Mouse (Mus musculus) ES-E14 (cell line): Measurements from ENCODE around the gene Myo7a. TPM values are rescaled to one million over a fixed set of nuclear protein-coding genes. Genes with fewer than 3 reads are reported as not detected.

Experiments used
- DNase-seq: peaks from one replicate; pipeline ENCODE4 v3.0.0-alpha.2; 2013; ENCODE audit warnings: low read depth, low spot score
- H3K27ac ChIP-seq: 2 replicates; pipeline ENCODE4 v1.5.1; 2012; ENCODE audit warnings: low read depth, mild to moderate bottlenecking, low read length, moderate library complexity, mixed read lengths; ENCODE audit not compliant: poor library complexity, insufficient read depth, severe bottlenecking
- H3K36me3 ChIP-seq: 2 replicates; pipeline ENCODE4 v1.6.1; 2012; ENCODE audit warnings: mild to moderate bottlenecking, low read length, moderate library complexity, mixed read lengths; ENCODE audit not compliant: control insufficient read depth, poor library complexity, insufficient read depth, severe bottlenecking
- H3K4me1 ChIP-seq, 2 experiments: fragments of 150-350 bp in 1 of 2; sonication (generic) in 1 of 2; 2 replicates each; pipeline ENCODE4 v1.6.1; 2012; ENCODE audit warnings: low read length in 2 of 2, mild to moderate bottlenecking in 1 of 2, mixed read lengths in 1 of 2; ENCODE audit not compliant: control insufficient read depth in 2 of 2, insufficient read depth in 2 of 2, poor library complexity in 1 of 2
- H3K4me3 ChIP-seq, 2 experiments: fragments of 150-350 bp in 1 of 2; sonication (generic) in 1 of 2; 2 replicates each; pipeline ENCODE4 v1.5.1; 2012; ENCODE audit warnings: low read length in 2 of 2, low read depth in 1 of 2, mild to moderate bottlenecking in 1 of 2, mixed read lengths in 1 of 2; ENCODE audit not compliant: insufficient read depth in 1 of 2, poor library complexity in 1 of 2, severe bottlenecking in 1 of 2
- H3K9ac ChIP-seq: 2 replicates; pipeline ENCODE4 v1.6.1; 2012; ENCODE audit warnings: low read depth, mild to moderate bottlenecking, low read length, mixed read lengths; ENCODE audit not compliant: poor library complexity, insufficient read depth, severe bottlenecking
- H3K9me3 ChIP-seq: fragments of 150-350 bp; sonication (generic); 2 replicates; pipeline ENCODE4 v1.6.1; 2012; ENCODE audit warnings: low read depth, mild to moderate bottlenecking, low read length; ENCODE audit not compliant: control insufficient read depth, insufficient read depth
- CHD2 ChIP-seq: IDR thresholded peaks from 2 replicates; pipeline ENCODE4 v1.6.1; 2014; ENCODE audit warnings: mild to moderate bottlenecking, low read depth, low read length, inconsistent platforms
- HCFC1 ChIP-seq: IDR thresholded peaks from 2 replicates; pipeline ENCODE4 v1.6.1; 2012; ENCODE audit warnings: low read length, inconsistent platforms, borderline replicate concordance; ENCODE audit not compliant: insufficient read depth
- MAFK ChIP-seq: IDR thresholded peaks from 2 replicates; pipeline ENCODE4 v1.6.1; 2014; ENCODE audit warnings: mild to moderate bottlenecking, low read depth, low read length, inconsistent platforms; ENCODE audit not compliant: insufficient read depth
- ZC3H11A ChIP-seq: IDR thresholded peaks from 2 replicates; pipeline ENCODE4 v1.6.1; 2012; ENCODE audit warnings: low read depth, mild to moderate bottlenecking, inconsistent platforms, low read length, borderline replicate concordance
- ZNF384 ChIP-seq: IDR thresholded peaks from 2 replicates; pipeline ENCODE4 v1.6.1; 2012; ENCODE audit warnings: low read depth, low read length, inconsistent platforms
- in situ Hi-C, 2 experiments: fragments of 600-800 bp; cut with MboI; formaldehyde crosslinking; loops; one replicate each; pipeline ENCODE4 v1.15.1; 2025; ENCODE audit warnings: low sequenced_read_pairs in 2 of 2, inconsistent platforms in 1 of 2; ENCODE audit not compliant: unreplicated experiment in 2 of 2
- total RNA-seq: library from RNA; depleted of rRNA; stranded (reverse); fragments of 300-350 nt; gene quantifications from 2 replicates; pipeline ENCODE4 v1.2.3, GENCODE M21; 2012

The Myo7a gene
- total RNA-seq, 1 experiment: 1.8 TPM

GRCm38 (mm10) chr7:98162239-98162638 lies 42.9 kb upstream of the Myo7a start:
- H3K27ac ChIP-seq: no peak overlapping the region

GRCm38 (mm10) chr7:98160041-98160740 lies 40.9 kb upstream of the Myo7a start:
- in situ Hi-C loops: no loop called here
- no peak overlapping the region for H3K9ac ChIP-seq
- no peak for DNase-seq

More at GRCm38 (mm10) chr7:98162239-98162638, 42.9 kb upstream of the Myo7a start:
- no peak overlapping the region for H3K4me3 ChIP-seq
- H3K36me3 ChIP-seq: peaks cover 6% of the 10 kb centered on the region; the same call in 1 of the 2 replicates
- no peak overlapping the region for H3K9ac ChIP-seq
- H3K9me3 ChIP-seq: no peaks in the 10 kb centered on the region
- no peak for TF ChIP-seq CHD2
- no peak for TF ChIP-seq ZC3H11A
- no peak for TF ChIP-seq ZNF384
- TF ChIP-seq HCFC1: no peak
- no peak for TF ChIP-seq MAFK
- no peak for DNase-seq
- H3K4me1 ChIP-seq: peaks cover 4 to 49% of the 10 kb centered on the region in 2 experiments
- in situ Hi-C loops: no loop called here

GRCm38 (mm10) chr7:98158481-98158880 lies 39.2 kb upstream of the Myo7a start:
- in situ Hi-C loops: no loop called here
- no peaks in the 10 kb centered on the region for H3K9me3 ChIP-seq
- H3K9ac ChIP-seq: no peak overlapping the region
- H3K4me1 ChIP-seq: peaks cover 10 to 49% of the 10 kb centered on the region in 2 experiments
- peaks cover 6% of the 10 kb centered on the region; the same call in 1 of the 2 replicates for H3K36me3 ChIP-seq
- H3K4me3 ChIP-seq: peak overlapping the region; percentile 13 to 38; a peak in 2 of 4 replicates
- no peak for DNase-seq
- peak overlapping the region; percentile 55 for H3K27ac ChIP-seq
- TF ChIP-seq MAFK: no peak
- no peak for TF ChIP-seq CHD2
- TF ChIP-seq ZNF384: no peak
- no peak for TF ChIP-seq ZC3H11A

More at GRCm38 (mm10) chr7:98160041-98160740, 40.9 kb upstream of the Myo7a start:
- peaks cover 6% of the 10 kb centered on the region; the same call in 1 of the 2 replicates for H3K36me3 ChIP-seq
- H3K4me3 ChIP-seq: no peak overlapping the region
- peaks cover 10 to 61% of the 10 kb centered on the region in 2 experiments for H3K4me1 ChIP-seq
- H3K9me3 ChIP-seq: no peaks in the 10 kb centered on the region
- TF ChIP-seq HCFC1 (no peak), CHD2 (no peak), ZNF384 (no peak), ZC3H11A (no peak), MAFK (no peak)
- H3K27ac ChIP-seq: no peak overlapping the region

- Histone ChIP-seq H3K9me3 (no peaks in the 10 kb centered on the region), H3K27ac (peak overlapping the region; percentile 55; the same call in 1 of the 2 replicates), H3K9ac (no peak overlapping the region), H3K4me3 (peak overlapping the region; percentile 28 to 38; a peak in 2 of 4 replicates), H3K36me3 (peaks cover 6% of the 10 kb centered on the region; the same call in 1 of the 2 replicates), H3K4me1 (peaks cover 10 to 51% of the 10 kb centered on the region in 2 experiments)
- DNase-seq: no peak
- in situ Hi-C loops: no loop called here
- TF ChIP-seq ZC3H11A (no peak), HCFC1 (no peak), MAFK (no peak), ZNF384 (no peak), CHD2 (no peak)
These were observed 38.5 kb upstream of the Myo7a start for GRCm38 (mm10) chr7:98157636-98158332.
